Mouse (Mus musculus): ENCODE results near the gene Plxna4. TPM values are rescaled to one million over a fixed set of nuclear protein-coding genes. Genes with fewer than 3 reads are reported as not detected.

Plxna4 gene
- polyA plus RNA-seq, 1 experiment from 2014 or later: 14.6 TPM

GRCm38 (mm10) chr6:32357497-32357896 is 230.5 kb downstream of the Plxna4 start:
- no peak overlapping the region for H3K4me3 ChIP-seq
- no peaks in the 10 kb centered on the region for H3K27me3 ChIP-seq (replicated peaks)
- 81% methylated on average over 5 of the region's 5 CpGs for WGBS
- H3K9me3 ChIP-seq: no peaks in the 10 kb centered on the region
- H3K4me2 ChIP-seq (replicated peaks): no peak overlapping the region
- no peak for ATAC-seq (ENCODE audit: low FRiP score, low read depth)
- no peak overlapping the region for H3K27ac ChIP-seq
- no peaks in the 10 kb centered on the region for H3K36me3 ChIP-seq
- no peak overlapping the region for H3K9ac ChIP-seq
- peaks cover 9% of the 10 kb centered on the region for H3K4me1 ChIP-seq

GRCm38 (mm10) chr6:32355559-32355958 is 232.4 kb downstream of the Plxna4 start:
- 30% methylated on average over 4 of the region's 4 CpGs for WGBS
- Histone ChIP-seq H3K27ac (no peak overlapping the region), H3K4me2 (replicated peaks) (no peak overlapping the region), H3K9ac (no peak overlapping the region), H3K27me3 (replicated peaks) (no peaks in the 10 kb centered on the region), H3K4me1 (peaks cover 9% of the 10 kb centered on the region), H3K36me3 (no peaks in the 10 kb centered on the region), H3K4me3 (no peak overlapping the region), H3K9me3 (no peaks in the 10 kb centered on the region)
- peak; percentile 81 for ATAC-seq (ENCODE audit: low FRiP score, low read depth)

GRCm38 (mm10) chr6:32348996-32349395 is 239.0 kb downstream of the Plxna4 start:
- WGBS: 63% methylated on average over 2 of the region's 2 CpGs
- Histone ChIP-seq H3K9ac (no peak overlapping the region), H3K27me3 (replicated peaks) (no peaks in the 10 kb centered on the region), H3K9me3 (no peaks in the 10 kb centered on the region), H3K4me3 (no peak overlapping the region), H3K4me2 (replicated peaks) (no peak overlapping the region), H3K36me3 (no peaks in the 10 kb centered on the region), H3K27ac (no peak overlapping the region), H3K4me1 (no peaks in the 10 kb centered on the region)
- no peak for ATAC-seq (ENCODE audit: low FRiP score, low read depth)

GRCm38 (mm10) chr6:32348126-32348525 is 239.9 kb downstream of the Plxna4 start:
- Histone ChIP-seq H3K27me3 (replicated peaks) (no peaks in the 10 kb centered on the region), H3K9me3 (no peaks in the 10 kb centered on the region), H3K36me3 (no peaks in the 10 kb centered on the region), H3K4me1 (no peaks in the 10 kb centered on the region), H3K9ac (no peak overlapping the region), H3K4me3 (no peak overlapping the region), H3K27ac (no peak overlapping the region), H3K4me2 (replicated peaks) (no peak overlapping the region)
- ATAC-seq (ENCODE audit: low FRiP score, low read depth): no peak
- WGBS: 80% methylated on average over 6 of the region's 6 CpGs

- no peak overlapping the region for H3K4me2 ChIP-seq (replicated peaks)
- no peak overlapping the region for H3K4me3 ChIP-seq
- H3K4me1 ChIP-seq: no peaks in the 10 kb centered on the region
- H3K9ac ChIP-seq: no peak overlapping the region
- WGBS: 87% methylated on average over 2 of the region's 2 CpGs
- no peak overlapping the region for H3K27ac ChIP-seq
- H3K36me3 ChIP-seq: no peaks in the 10 kb centered on the region
- no peaks in the 10 kb centered on the region for H3K9me3 ChIP-seq
- no peak for ATAC-seq (ENCODE audit: low FRiP score, low read depth)
- no peaks in the 10 kb centered on the region for H3K27me3 ChIP-seq (replicated peaks)
Observed at GRCm38 (mm10) chr6:32346015-32346414, 242.0 kb downstream of the Plxna4 start.

- H3K9ac ChIP-seq: no peak overlapping the region
- H3K4me3 ChIP-seq: no peak overlapping the region
- no peaks in the 10 kb centered on the region for H3K36me3 ChIP-seq
- no peaks in the 10 kb centered on the region for H3K27me3 ChIP-seq (replicated peaks)
- H3K4me2 ChIP-seq (replicated peaks): no peak overlapping the region
- 82% methylated on average over 8 of the region's 8 CpGs for WGBS
- no peak for ATAC-seq (ENCODE audit: low FRiP score, low read depth)
- H3K9me3 ChIP-seq: no peaks in the 10 kb centered on the region
- no peaks in the 10 kb centered on the region for H3K4me1 ChIP-seq
- H3K27ac ChIP-seq: no peak overlapping the region
Observed at GRCm38 (mm10) chr6:32342727-32343126, 245.3 kb downstream of the Plxna4 start.

GRCm38 (mm10) chr6:32342272-32342671 is 245.7 kb downstream of the Plxna4 start:
- 87% methylated on average over 6 of the region's 6 CpGs for WGBS
- no peak overlapping the region for H3K4me2 ChIP-seq (replicated peaks)
- H3K4me3 ChIP-seq: no peak overlapping the region
- ATAC-seq (ENCODE audit: low FRiP score, low read depth): no peak
- no peak overlapping the region for H3K9ac ChIP-seq
- no peaks in the 10 kb centered on the region for H3K4me1 ChIP-seq
- H3K36me3 ChIP-seq: no peaks in the 10 kb centered on the region
- H3K9me3 ChIP-seq: no peaks in the 10 kb centered on the region
- no peaks in the 10 kb centered on the region for H3K27me3 ChIP-seq (replicated peaks)
- no peak overlapping the region for H3K27ac ChIP-seq

GRCm38 (mm10) chr6:32338416-32338943 is 249.5 kb downstream of the Plxna4 start:
- H3K36me3 ChIP-seq: no peaks in the 10 kb centered on the region
- no peak overlapping the region for H3K4me3 ChIP-seq
- ATAC-seq (ENCODE audit: low FRiP score, low read depth): no peak
- no peak overlapping the region for H3K4me2 ChIP-seq (replicated peaks)
- no peaks in the 10 kb centered on the region for H3K27me3 ChIP-seq (replicated peaks)
- WGBS: 53% methylated on average over 8 of the region's 8 CpGs
- H3K27ac ChIP-seq: no peak overlapping the region
- H3K9me3 ChIP-seq: no peaks in the 10 kb centered on the region
- no peak overlapping the region for H3K9ac ChIP-seq
- H3K4me1 ChIP-seq: no peaks in the 10 kb centered on the region

- H3K27ac ChIP-seq: no peak overlapping the region
- H3K4me1 ChIP-seq: peaks cover 12% of the 10 kb centered on the region
- H3K27me3 ChIP-seq (replicated peaks): no peaks in the 10 kb centered on the region
- H3K4me3 ChIP-seq: no peak overlapping the region
- H3K36me3 ChIP-seq: no peaks in the 10 kb centered on the region
- no peak for ATAC-seq (ENCODE audit: low FRiP score, low read depth)
- no peaks in the 10 kb centered on the region for H3K9me3 ChIP-seq
- H3K9ac ChIP-seq: no peak overlapping the region
- H3K4me2 ChIP-seq (replicated peaks): no peak overlapping the region
Observed at GRCm38 (mm10) chr6:32331281-32331680, 256.7 kb downstream of the Plxna4 start.

GRCm38 (mm10) chr6:32330034-32330795 is 257.8 kb downstream of the Plxna4 start:
- H3K27me3 ChIP-seq (replicated peaks): no peaks in the 10 kb centered on the region
- no peak overlapping the region for H3K4me2 ChIP-seq (replicated peaks)
- H3K36me3 ChIP-seq: no peaks in the 10 kb centered on the region
- 80% methylated on average over 9 of the region's 9 CpGs for WGBS
- ATAC-seq (ENCODE audit: low FRiP score, low read depth): no peak
- no peaks in the 10 kb centered on the region for H3K9me3 ChIP-seq
- H3K27ac ChIP-seq: no peak overlapping the region
- no peak overlapping the region for H3K4me3 ChIP-seq
- no peak overlapping the region for H3K9ac ChIP-seq
- peaks cover 12% of the 10 kb centered on the region for H3K4me1 ChIP-seq

GRCm38 (mm10) chr6:32328028-32328427 is 260.0 kb downstream of the Plxna4 start:
- ATAC-seq (ENCODE audit: low FRiP score, low read depth): peak; percentile 58

GRCm38 (mm10) chr6:32327173-32327572 is 260.8 kb downstream of the Plxna4 start:
- WGBS: 28% methylated on average over 5 of the region's 5 CpGs
- H3K4me3 ChIP-seq: no peak overlapping the region
- H3K4me2 ChIP-seq (replicated peaks): no peak overlapping the region
- H3K4me1 ChIP-seq: peaks cover 12% of the 10 kb centered on the region
- no peak for ATAC-seq (ENCODE audit: low FRiP score, low read depth)
- no peak overlapping the region for H3K27ac ChIP-seq
- H3K27me3 ChIP-seq (replicated peaks): no peaks in the 10 kb centered on the region
- H3K36me3 ChIP-seq: no peaks in the 10 kb centered on the region
- no peaks in the 10 kb centered on the region for H3K9me3 ChIP-seq
- H3K9ac ChIP-seq: no peak overlapping the region

More at GRCm38 (mm10) chr6:32328028-32328427, 260.0 kb downstream of the Plxna4 start:
- WGBS: 5% methylated on average over 8 of the region's 8 CpGs
- Histone ChIP-seq H3K27me3 (replicated peaks) (no peaks in the 10 kb centered on the region), H3K9me3 (no peaks in the 10 kb centered on the region), H3K4me1 (peaks cover 12% of the 10 kb centered on the region), H3K4me2 (replicated peaks) (no peak overlapping the region), H3K9ac (no peak overlapping the region), H3K27ac (no peak overlapping the region), H3K4me3 (no peak overlapping the region), H3K36me3 (no peaks in the 10 kb centered on the region)

GRCm38 (mm10) chr6:32326406-32326805 is 261.6 kb downstream of the Plxna4 start:
- ATAC-seq (ENCODE audit: low FRiP score, low read depth): no peak
- H3K9me3 ChIP-seq: no peaks in the 10 kb centered on the region
- H3K4me1 ChIP-seq: peaks cover 12% of the 10 kb centered on the region
- no peak overlapping the region for H3K4me2 ChIP-seq (replicated peaks)
- no peaks in the 10 kb centered on the region for H3K36me3 ChIP-seq
- no peak overlapping the region for H3K27ac ChIP-seq
- 91% methylated on average over 5 of the region's 5 CpGs for WGBS
- no peak overlapping the region for H3K4me3 ChIP-seq
- no peak overlapping the region for H3K9ac ChIP-seq
- no peaks in the 10 kb centered on the region for H3K27me3 ChIP-seq (replicated peaks)
